Mouse (Mus musculus) cerebellum, adult 11 months (tissue): ENCODE data around the gene Plcb4.
A peak's percentile ranks its signal among the peaks of the same experiment; 100 is the strongest.

ENCODE experiments used
- DNase-seq: peaks from one replicate; pipeline ENCODE4 v3.0.0; 2022

Gene Plcb4

GRCm38 (mm10) chr2:135658486-135659390 lies at the start of gene Plcb4:
Gene Plcb4 (plus strand): TSS chr2:135659011.
- peak; percentile 86 for DNase-seq

GRCm38 (mm10) chr2:135614651-135615261 lies 44.1 kb upstream of the Plcb4 start:
- no peak for DNase-seq

- DNase-seq, result no peak
Measured at GRCm38 (mm10) chr2:135616090-135616489, 42.7 kb upstream of the Plcb4 start.

GRCm38 (mm10) chr2:135618551-135618950 lies 40.3 kb upstream of the Plcb4 start:
- no peak for DNase-seq

GRCm38 (mm10) chr2:135619956-135620355 lies 38.9 kb upstream of the Plcb4 start:
- no peak for DNase-seq

GRCm38 (mm10) chr2:135627821-135628220 lies 31.0 kb upstream of the Plcb4 start:
- no peak for DNase-seq

GRCm38 (mm10) chr2:135637227-135637626 lies 21.6 kb upstream of the Plcb4 start:
- no peak for DNase-seq

GRCm38 (mm10) chr2:135641002-135641401 lies 17.8 kb upstream of the Plcb4 start:
- DNase-seq, result no peak

- peak; percentile 60 for DNase-seq
Measured at GRCm38 (mm10) chr2:135641636-135642035, 17.2 kb upstream of the Plcb4 start.

- no peak for DNase-seq
Measured at GRCm38 (mm10) chr2:135646226-135646625, 12.6 kb upstream of the Plcb4 start.

GRCm38 (mm10) chr2:135646654-135647053 lies 12.2 kb upstream of the Plcb4 start:
- DNase-seq, result no peak

- no peak for DNase-seq
Measured at GRCm38 (mm10) chr2:135647985-135648384, 10.8 kb upstream of the Plcb4 start.

- no peak for DNase-seq
Measured at GRCm38 (mm10) chr2:135650885-135651284, 7.9 kb upstream of the Plcb4 start.

GRCm38 (mm10) chr2:135652040-135652439 lies 6.8 kb upstream of the Plcb4 start:
- no peak for DNase-seq

GRCm38 (mm10) chr2:135652451-135652850 lies 6.4 kb upstream of the Plcb4 start:
- DNase-seq, result no peak

- DNase-seq, result no peak
Measured at GRCm38 (mm10) chr2:135655948-135656347, 2.9 kb upstream of the Plcb4 start.

- DNase-seq, result no peak
Measured at GRCm38 (mm10) chr2:135656586-135656985, 2.2 kb upstream of the Plcb4 start.

- peak; percentile 73 for DNase-seq
Measured at GRCm38 (mm10) chr2:135659391-135660180, 775 bp downstream of the Plcb4 start.

GRCm38 (mm10) chr2:135660816-135661215 lies 2.0 kb downstream of the Plcb4 start:
- DNase-seq, result no peak

- DNase-seq, result no peak
Measured at GRCm38 (mm10) chr2:135663785-135664184, 5.0 kb downstream of the Plcb4 start.

- DNase-seq, result no peak
Measured at GRCm38 (mm10) chr2:135667496-135667895, 8.7 kb downstream of the Plcb4 start.

- peak; percentile 40 for DNase-seq
Measured at GRCm38 (mm10) chr2:135672459-135673104, 13.8 kb downstream of the Plcb4 start.

- no peak for DNase-seq
Measured at GRCm38 (mm10) chr2:135673649-135674048, 14.8 kb downstream of the Plcb4 start.
